15 mouse cellular contexts compared by ENCODE assay signal in the genomic region with DNA sequence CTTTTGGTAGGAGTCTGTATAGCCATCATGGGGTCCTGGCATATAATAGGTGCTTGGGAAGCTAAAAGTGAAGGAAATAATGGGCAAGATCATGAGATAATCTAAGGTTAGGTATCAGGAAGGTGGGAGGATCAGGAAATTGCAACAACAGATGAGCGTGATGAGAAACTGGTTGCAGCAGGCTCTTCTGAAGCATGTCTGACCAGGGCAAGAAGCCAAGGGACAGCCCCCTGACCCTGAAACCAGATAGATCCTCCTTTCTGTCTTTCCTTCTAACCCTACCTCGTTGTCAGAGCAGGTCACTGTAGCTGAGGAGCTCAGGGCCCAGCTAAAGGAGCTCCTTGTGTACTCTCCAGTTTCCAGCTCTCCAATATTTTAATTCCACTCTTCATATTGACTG.
"Had no signal": no experiment of that assay in that cellular context is flagged by ENCODE, and none has a peak within 500 bp of the region (broad histone marks: within the 10 kb centered on the region; RNA-seq: fewer than 3 reads in every experiment).

No protein-coding gene starts in this region.

- H3K27ac ChIP-seq: neural tube, embryonic 13.5 days; neural tube, embryonic 15.5 days; stomach, embryonic 15.5 days; stomach, postnatal 0 days had no signal

- H3K4me1 ChIP-seq: neural tube, embryonic 13.5 days; neural tube, embryonic 15.5 days; stomach, embryonic 15.5 days had no signal

- H3K9me3 ChIP-seq: neural tube, embryonic 15.5 days had no signal

- DNase-seq: retina, postnatal 1 day; right cerebral cortex, postnatal 14 days; right cerebral cortex, postnatal 25 days; right cerebral cortex, postnatal 4 days; spleen, adult 18-20 months; thymus, adult 18-20 months; thymus, adult 2 months; thymus, postnatal 14 days; thymus, postnatal 25 days; thymus, postnatal 36 days; thymus, postnatal 4 days had no signal

- H3K4me3 ChIP-seq: neural tube, embryonic 13.5 days; neural tube, embryonic 15.5 days; stomach, embryonic 15.5 days had no signal

- H3K4me2 ChIP-seq: neural tube, embryonic 13.5 days; neural tube, embryonic 15.5 days; stomach, embryonic 15.5 days had no signal

- H3K9ac ChIP-seq: neural tube, embryonic 13.5 days; neural tube, embryonic 15.5 days; stomach, embryonic 15.5 days had no signal

- H3K36me3 ChIP-seq: neural tube, embryonic 13.5 days; neural tube, embryonic 15.5 days; stomach, embryonic 15.5 days had no signal

- H3K27me3 ChIP-seq: neural tube, embryonic 13.5 days; neural tube, embryonic 15.5 days; stomach, embryonic 15.5 days had no signal
